Mouse (Mus musculus) stomach, postnatal 0 days (tissue): ENCODE results near the gene Pxdn.

Source experiments
- CTCF ChIP-seq: IDR thresholded peaks from 2 replicates; pipeline ENCODE4 v1.5.1; 2016; ENCODE audit warnings: antibody characterized with exemption, low read depth, mild to moderate bottlenecking, moderate library complexity
- EP300 ChIP-seq: optimal IDR thresholded peaks from 2 replicates; pipeline ENCODE3; 2016; ENCODE audit warnings: antibody characterized with exemption

DNA sequence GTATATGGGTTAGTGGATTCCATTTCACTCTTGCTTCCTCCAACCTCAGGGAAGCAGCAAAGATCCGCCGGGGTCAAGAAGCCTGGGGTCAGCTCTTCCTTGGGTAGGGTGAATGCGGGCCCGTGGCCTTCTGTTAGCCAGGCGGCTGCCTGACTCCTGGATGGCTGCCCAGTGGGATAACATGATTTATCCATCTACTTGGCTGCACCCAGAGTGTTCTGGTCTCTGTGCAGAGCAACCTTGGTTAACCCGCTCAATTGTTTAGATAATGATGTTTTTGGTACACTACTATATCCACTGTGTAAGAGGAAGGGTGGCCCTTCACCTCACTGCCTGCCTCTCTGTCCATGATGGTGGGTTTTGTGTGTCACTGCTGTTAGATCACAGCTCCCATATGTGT lies 14.7 kb downstream of the Pxdn start:
- TF ChIP-seq CTCF (no peak), EP300 (no peak)
